Mouse (Mus musculus) layer of hippocampus, postnatal 25 days (tissue): ENCODE measurements around the gene Serpinb3d. TPM values are rescaled to one million over a fixed set of nuclear protein-coding genes. Genes with fewer than 3 reads are reported as not detected.
A peak's percentile ranks its signal among the peaks of the same experiment; 100 is the strongest.
"Not testable (repeated sequence)": the region's sequence is repeated elsewhere in the genome, so short reads cannot be mapped to it uniquely, and the experiment has no call there.

ENCODE experiments used
- DNase-seq, 2 experiments: peaks; one replicate each; pipeline ENCODE4 v3.0.0; 2022; ENCODE audit warnings: mixed read lengths in 2 of 2, low spot score in 1 of 2; ENCODE audit errors: extremely low spot score in 1 of 2
- total RNA-seq, 2 experiments: library from RNA; stranded (reverse); gene quantifications; 2 replicates each; pipeline ENCODE4 v1.2.3; 2021

Gene Serpinb3d
- not detected for total RNA-seq

GRCm38 (mm10) chr1:107083406-107083805 is at the start of gene Serpinb3d:
Gene Serpinb3d (minus strand): TSS chr1:107083506.
- no peak for DNase-seq

GRCm38 (mm10) chr1:107127453-107127852 is 44.1 kb upstream of the Serpinb3d start:
- peak in 1 of 2 experiments; percentile 5 for DNase-seq

- DNase-seq: no peak
Observed at GRCm38 (mm10) chr1:107098417-107098816, 15.1 kb upstream of the Serpinb3d start.

- no peak for DNase-seq
Observed at GRCm38 (mm10) chr1:107052203-107052602, 31.1 kb downstream of the Serpinb3d start, which contains the start of gene Serpinb3a. Gene Serpinb3a (minus strand): TSS chr1:107052303.

GRCm38 (mm10) chr1:107034236-107034635 is 49.1 kb downstream of the Serpinb3d start:
- DNase-seq: not testable (repeated sequence)

Other genes starting within 250 kb of the Serpinb3d start
- gene Serpinb5, start 222.3 kb downstream of the Serpinb3d start, total RNA-seq: not detected
- gene Serpinb12, start 149.1 kb downstream of the Serpinb3d start, total RNA-seq: under 1 TPM in 1 of 2 experiments, not detected in 1; 0.21 TPM
- not detected for gene Serpinb13, start 102.5 kb downstream of the Serpinb3d start, total RNA-seq
- not detected for gene Serpinb3a, start 31.2 kb downstream of the Serpinb3d start, total RNA-seq
- gene Serpinb3b, start 194.9 kb upstream of the Serpinb3d start, total RNA-seq: not detected
- not detected for gene Serpinb3c, start 194.9 kb upstream of the Serpinb3d start, total RNA-seq